Mouse (Mus musculus) granulocyte monocyte progenitor cell, adult 5-6 weeks (primary cell): Measurements from ENCODE around the gene Gm1043. TPM values are rescaled to one million over a fixed set of nuclear protein-coding genes. Genes with fewer than 3 reads are reported as not detected.

Source experiments
- total RNA-seq, 2 experiments: library from RNA; stranded (forward) in 1 of 2; stranded (reverse) in 1 of 2; fragments of 200-712, 200-1000 nt in 1 of 2; fragments of >200 nt in 1 of 2; fragmentation: Nextera tagmentation in 1 of 2; gene quantifications; 2 replicates each; pipeline ENCODE4 v1.2.3; 2014 to 2017

Gene Gm1043
- total RNA-seq, 2 experiments from 2014 or later: not detected

Other genes with a start within 250 kb of the Gm1043 start
- not detected in 2 replicates for gene Ppp2r2c, start 216.9 kb upstream of the Gm1043 start, total RNA-seq (2014; fragmentation: Nextera tagmentation)
- not detected in 2 replicates for gene Ppp2r2c, start 216.9 kb upstream of the Gm1043 start, total RNA-seq (2017)
- 6.1 and 6.6 TPM in 2 replicates for gene Wfs1, start 96.2 kb upstream of the Gm1043 start, total RNA-seq (2014; fragmentation: Nextera tagmentation)
- gene Wfs1, start 96.2 kb upstream of the Gm1043 start, total RNA-seq (2017): 2.7 and 4.6 TPM in 2 replicates
- gene Crmp1, start 156.6 kb downstream of the Gm1043 start, total RNA-seq (2014; fragmentation: Nextera tagmentation): not detected in 2 replicates
- gene Crmp1, start 156.6 kb downstream of the Gm1043 start, total RNA-seq (2017): not detected in 2 replicates